Mouse (Mus musculus): Measurements from ENCODE around the gene Grm1.

- TF ChIP-seq GATA1 (IDR thresholded peaks at IDR 0.05; ENCODE audit: borderline replicate concordance, low read length) (no peak), FLI1 (IDR thresholded peaks at IDR 0.05; ENCODE audit: low read length) (no peak)
Observed at GRCm38 (mm10) chr10:10864759-10865158, 217.4 kb downstream of the Grm1 start.
